15 mouse cellular contexts compared by ENCODE assay signal in the genomic region with DNA sequence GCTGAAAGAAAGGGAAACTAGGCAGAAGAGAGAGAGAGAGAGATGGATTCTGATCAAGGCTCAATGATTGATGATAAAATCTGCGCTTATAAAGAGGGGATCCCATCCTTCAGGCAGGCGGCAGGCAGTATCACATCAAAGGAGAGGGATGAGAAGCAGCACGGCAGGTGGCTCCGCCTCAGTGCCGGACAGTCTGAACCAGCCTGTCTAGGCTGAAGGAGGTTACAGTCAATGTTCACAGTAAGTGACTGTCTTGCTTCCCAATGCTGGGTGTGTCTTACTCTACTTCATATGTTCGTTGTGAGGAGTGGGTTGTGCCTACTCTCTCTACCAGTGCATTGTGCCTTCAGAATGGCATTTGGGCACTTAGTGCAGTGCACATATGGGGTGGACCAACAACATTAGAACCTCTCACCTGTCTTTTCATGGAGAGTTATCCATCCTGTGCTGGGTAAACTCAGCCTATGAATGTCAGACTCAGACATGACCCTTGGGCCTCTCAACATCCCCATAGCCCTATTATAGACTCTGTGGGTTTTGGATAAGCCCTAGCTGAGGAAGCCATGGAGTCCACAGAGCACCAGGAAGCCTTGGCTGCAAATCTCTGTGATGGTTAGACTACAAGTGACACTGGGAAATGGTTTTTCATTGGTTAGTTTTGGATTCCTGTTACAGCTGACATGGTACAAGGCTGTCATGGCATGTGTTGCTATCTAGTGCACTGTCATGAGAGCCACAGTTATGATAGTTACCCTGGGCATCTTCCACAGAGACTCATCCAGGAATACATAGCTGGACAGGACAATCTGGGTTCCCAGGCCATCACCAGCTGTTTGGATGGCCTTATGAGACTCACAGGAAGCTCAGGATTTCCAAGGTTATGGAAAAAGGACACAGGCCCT. TPM values are rescaled to one million over a fixed set of nuclear protein-coding genes. Genes with fewer than 3 reads are reported as not detected.
DNase-seq lines count a peak whose midpoint lies in the region; ATAC-seq and TF ChIP-seq lines count a peak whose summit lies in the region.
"Had no signal": no experiment of that assay in that cellular context is flagged by ENCODE, and none has a peak within 500 bp of the region (broad histone marks: within the 10 kb centered on the region; RNA-seq: fewer than 3 reads in every experiment).

No protein-coding gene starts in this region.

- no peaks in the 10 kb centered on the region for H3K36me3 ChIP-seq in hindbrain, embryonic 11.5 days (ENCODE audit: control insufficient read depth, insufficient read depth, low read length)
- no peaks in the 10 kb centered on the region for H3K36me3 ChIP-seq in hindbrain, embryonic 10.5 days
- H3K36me3 ChIP-seq in forebrain, postnatal 0 days (ENCODE audit: insufficient read depth) = no peaks in the 10 kb centered on the region
- H3K36me3 ChIP-seq in midbrain, embryonic 15.5 days (replicated peaks) = no peaks in the 10 kb centered on the region
- H3K36me3 ChIP-seq: liver, embryonic 12.5 days had no signal

- no peaks in the 10 kb centered on the region for H3K4me1 ChIP-seq in hindbrain, embryonic 11.5 days (replicated peaks; ENCODE audit: control insufficient read depth, insufficient read depth, low read length)
- peaks cover 13% of the 10 kb centered on the region for H3K4me1 ChIP-seq in hindbrain, embryonic 10.5 days (replicated peaks)
- H3K4me1 ChIP-seq in forebrain, postnatal 0 days (ENCODE audit: insufficient read depth) = no peaks in the 10 kb centered on the region
- peaks cover 3% of the 10 kb centered on the region; the same call in 1 of the 2 replicates for H3K4me1 ChIP-seq in midbrain, embryonic 15.5 days
- H3K4me1 ChIP-seq: liver, embryonic 12.5 days had no signal

- H3K9me3 ChIP-seq in hindbrain, embryonic 11.5 days (ENCODE audit: control insufficient read depth, low read length) = no peaks in the 10 kb centered on the region
- H3K9me3 ChIP-seq in hindbrain, embryonic 10.5 days = peaks cover 7% of the 10 kb centered on the region; the same call in 1 of the 2 replicates
- H3K9me3 ChIP-seq in forebrain, postnatal 0 days (ENCODE audit: low read length) = no peaks in the 10 kb centered on the region
- H3K9me3 ChIP-seq in midbrain, embryonic 15.5 days = no peaks in the 10 kb centered on the region
- H3K9me3 ChIP-seq: liver, embryonic 12.5 days had no signal

- peak; percentile 57; the same call in 1 of the 2 replicates for ATAC-seq in hindbrain, embryonic 11.5 days (ENCODE audit: low FRiP score)
- ATAC-seq in forebrain, postnatal 0 days = 0 out of 2 replicates have a peak, but pooled peaks have one; percentile 12
- peak; percentile 59 for ATAC-seq in midbrain, embryonic 15.5 days (replicated peaks)
- ATAC-seq: liver, embryonic 12.5 days had no signal

- intact Hi-C loops in left cerebral cortex, postnatal 4 days (cut with DNase I) = loop anchor here (10.0 kb wide), 1 partner anchor 126 kb away; a partner anchor contains a TSS

- H3K9ac ChIP-seq in hindbrain, embryonic 11.5 days (ENCODE audit: low read depth, low read length) = no peak overlapping the region
- H3K9ac ChIP-seq in forebrain, postnatal 0 days = no peak overlapping the region
- no peak overlapping the region for H3K9ac ChIP-seq in midbrain, embryonic 15.5 days
- H3K9ac ChIP-seq: liver, embryonic 12.5 days had no signal

- H3K27me3 ChIP-seq in hindbrain, embryonic 11.5 days (ENCODE audit: control insufficient read depth, insufficient read depth, low read length) = peaks cover 2% of the 10 kb centered on the region; the same call in 1 of the 2 replicates
- H3K27me3 ChIP-seq in hindbrain, embryonic 10.5 days (ENCODE audit: insufficient read depth, poor library complexity, severe bottlenecking) = peaks cover 20% of the 10 kb centered on the region
- no peaks in the 10 kb centered on the region for H3K27me3 ChIP-seq in forebrain, postnatal 0 days (ENCODE audit: insufficient read depth, low read length)
- peaks cover 7% of the 10 kb centered on the region for H3K27me3 ChIP-seq in midbrain, embryonic 15.5 days (replicated peaks)

- no peak overlapping the region for H3K4me2 ChIP-seq in hindbrain, embryonic 11.5 days (replicated peaks; ENCODE audit: low read depth, low read length)
- H3K4me2 ChIP-seq in forebrain, postnatal 0 days (ENCODE audit: low read depth) = no peak overlapping the region
- peak overlapping the region; percentile 0; the same call in 1 of the 2 replicates for H3K4me2 ChIP-seq in midbrain, embryonic 15.5 days
- H3K4me2 ChIP-seq: liver, embryonic 12.5 days had no signal

- no peak overlapping the region for H3K27ac ChIP-seq in hindbrain, embryonic 11.5 days (ENCODE audit: low read depth, low read length)
- no peak overlapping the region for H3K27ac ChIP-seq in hindbrain, embryonic 10.5 days
- H3K27ac ChIP-seq in forebrain, postnatal 0 days (ENCODE audit: low read depth, low read length) = no peak overlapping the region
- H3K27ac ChIP-seq in midbrain, embryonic 15.5 days = no peak overlapping the region
- H3K27ac ChIP-seq: kidney, postnatal 0 days; liver, embryonic 12.5 days; stomach, postnatal 0 days had no signal

- TF ChIP-seq CTCF in forebrain, postnatal 0 days (IDR thresholded peaks at IDR 0.05; ENCODE audit: low read depth) = no peak

- H3K4me3 ChIP-seq in hindbrain, embryonic 11.5 days (ENCODE audit: low read depth, low read length) = no peak overlapping the region
- H3K4me3 ChIP-seq in hindbrain, embryonic 10.5 days = no peak overlapping the region
- H3K4me3 ChIP-seq in forebrain, postnatal 0 days (ENCODE audit: low read depth, low read length) = no peak overlapping the region
- no peak overlapping the region for H3K4me3 ChIP-seq in midbrain, embryonic 15.5 days
- H3K4me3 ChIP-seq: liver, embryonic 12.5 days had no signal

- WGBS in hindbrain, embryonic 11.5 days = 13% methylated on average over 6 of the region's 6 CpGs
- WGBS in hindbrain, embryonic 10.5 days = 10% methylated on average over 6 of the region's 6 CpGs
- 18% methylated on average over 6 of the region's 6 CpGs for WGBS in forebrain, postnatal 0 days
- 22% methylated on average over 6 of the region's 6 CpGs for WGBS in midbrain, embryonic 15.5 days

- DNase-seq in hindbrain, embryonic 11.5 days (ENCODE audit: low spot score) = peak; percentile 10
- DNase-seq in hindbrain, embryonic 10.5 days (ENCODE audit: low spot score) = no peak
- DNase-seq in embryo, embryonic 10.5 days (ENCODE audit: low spot score) = peak; percentile 2
- no peak for DNase-seq in forebrain, postnatal 0 days
- DNase-seq in left cerebral cortex, postnatal 4 days = no peak
- DNase-seq in right cerebral cortex, postnatal 4 days = no peak
- no peak for DNase-seq in thymus, postnatal 36 days

RNA-seq across cellular contexts. Expression of a gene that starts 31.4 kb away (rescaled TPM):
- not detected in 2 replicates for polyA plus RNA-seq in hindbrain, embryonic 11.5 days (2014; fragmentation: Nextera tagmentation; extraction: Ambion mirVana)
- polyA plus RNA-seq in hindbrain, embryonic 10.5 days (2016; fragmentation: Nextera tagmentation; extraction: Ambion mirVana) = not detected in 2 replicates
- not detected in 2 replicates for total RNA-seq in forebrain, postnatal 0 days (2014; rRNA removed)
- polyA plus RNA-seq in forebrain, postnatal 0 days (2015; fragmentation: Nextera tagmentation; extraction: Ambion mirVana) = not detected in 2 replicates
- not detected in 2 replicates for polyA plus RNA-seq in midbrain, embryonic 15.5 days (2015; fragmentation: Nextera tagmentation; extraction: Ambion mirVana)
- total RNA-seq in left cerebral cortex, postnatal 4 days (2021) = not detected
- total RNA-seq: common myeloid progenitor, adult 5-6 weeks; ES-E14; neutrophil, adult 5-6 weeks had no signal
- polyA plus RNA-seq: heart, embryonic 16.5 days; kidney, postnatal 0 days; stomach, postnatal 0 days had no signal

RNA-seq across cellular contexts. Expression of a gene that starts 49.1 kb away (rescaled TPM):
- not detected in 2 replicates for polyA plus RNA-seq in hindbrain, embryonic 11.5 days (2014; fragmentation: Nextera tagmentation; extraction: Ambion mirVana)
- polyA plus RNA-seq in hindbrain, embryonic 10.5 days (2016; fragmentation: Nextera tagmentation; extraction: Ambion mirVana) = not detected in 2 replicates
- total RNA-seq in forebrain, postnatal 0 days (2014; rRNA removed) = not detected in 2 replicates
- polyA plus RNA-seq in forebrain, postnatal 0 days (2015; fragmentation: Nextera tagmentation; extraction: Ambion mirVana) = not detected in 2 replicates
- polyA plus RNA-seq in midbrain, embryonic 15.5 days (2015; fragmentation: Nextera tagmentation; extraction: Ambion mirVana) = not detected in 2 replicates
- total RNA-seq in left cerebral cortex, postnatal 4 days (2021) = not detected
- total RNA-seq: common myeloid progenitor, adult 5-6 weeks; ES-E14; neutrophil, adult 5-6 weeks had no signal
- polyA plus RNA-seq: heart, embryonic 16.5 days; kidney, postnatal 0 days; liver, embryonic 12.5 days; stomach, postnatal 0 days had no signal

Comparison
In these comparisons a context has a peak if more than half of its experiments do, and no peak if none do; other contexts are left out.
1. DNase-seq: peak in hindbrain, embryonic 11.5 days (single experiment) and embryo, embryonic 10.5 days (single experiment); none in hindbrain, embryonic 10.5 days (single experiment), forebrain, postnatal 0 days (single experiment), left cerebral cortex, postnatal 4 days (single experiment), right cerebral cortex, postnatal 4 days (single experiment) and thymus, postnatal 36 days (0 of 2).
2. Peak in every context shown above with its lines, with median percentiles within 50 percentile points of each other: ATAC-seq.